Mouse (Mus musculus) erythroblast, embryonic 14.5 days (primary cell): ENCODE results near the gene Gm28510. TPM values are rescaled to one million over a fixed set of nuclear protein-coding genes. Genes with fewer than 3 reads are reported as not detected.
"Not testable (repeated sequence)": the region's sequence is repeated elsewhere in the genome, so short reads cannot be mapped to it uniquely, and the experiment has no call there.

ENCODE experiments used
- H3K27me3 ChIP-seq: 2 replicates; pipeline ENCODE4 v1.6.1; 2012; ENCODE audit warnings: inconsistent platforms; ENCODE audit not compliant: control insufficient read depth
- H3K36me3 ChIP-seq: 2 replicates; pipeline ENCODE4 v1.6.1; 2012; ENCODE audit warnings: mild to moderate bottlenecking, inconsistent platforms; ENCODE audit not compliant: control insufficient read depth
- H3K4me1 ChIP-seq: 2 replicates; pipeline ENCODE4 v1.6.1; 2012; ENCODE audit warnings: inconsistent platforms; ENCODE audit not compliant: control insufficient read depth
- H3K4me3 ChIP-seq: replicated peaks from 2 replicates; pipeline ENCODE3; 2012; ENCODE audit warnings: moderate library complexity, mild to moderate bottlenecking, inconsistent platforms
- H3K9me3 ChIP-seq: 2 replicates; pipeline ENCODE4 v1.6.1; 2012; ENCODE audit warnings: low read length, inconsistent platforms, mixed read lengths; ENCODE audit not compliant: control insufficient read depth
- polyA plus RNA-seq: library from polyadenylated mRNA; stranded (reverse); fragments of >175 nt; gene quantifications from 2 replicates; pipeline ENCODE4 v1.2.3, GENCODE M21; 2012

Gm28510 gene
- not detected in 2 replicates for polyA plus RNA-seq

- not testable (repeated sequence) for H3K36me3 ChIP-seq, H3K4me3 ChIP-seq, H3K4me1 ChIP-seq, H3K27me3 ChIP-seq, H3K9me3 ChIP-seq
These were observed at the start of gene Gm28510 for GRCm38 (mm10) chrY:10412437-10412836. Gm28510 (plus strand) TSS chrY:10412737.

Other genes starting within 250 kb of the Gm28510 start
- not detected in 2 replicates for gene Gm20834, start 88.1 kb upstream of the Gm28510 start, polyA plus RNA-seq
- not detected in 2 replicates for gene Gm20737, start 123.3 kb downstream of the Gm28510 start, polyA plus RNA-seq
- not detected in 2 replicates for gene Gm21775, start 140.7 kb downstream of the Gm28510 start, polyA plus RNA-seq
- not detected in 2 replicates for gene Gm21900, start 203.6 kb downstream of the Gm28510 start, polyA plus RNA-seq